Mouse (Mus musculus): ENCODE data around the gene Ttc17.
A peak's percentile ranks its signal among the peaks of the same experiment; 100 is the strongest.

Ttc17 gene

DNA sequence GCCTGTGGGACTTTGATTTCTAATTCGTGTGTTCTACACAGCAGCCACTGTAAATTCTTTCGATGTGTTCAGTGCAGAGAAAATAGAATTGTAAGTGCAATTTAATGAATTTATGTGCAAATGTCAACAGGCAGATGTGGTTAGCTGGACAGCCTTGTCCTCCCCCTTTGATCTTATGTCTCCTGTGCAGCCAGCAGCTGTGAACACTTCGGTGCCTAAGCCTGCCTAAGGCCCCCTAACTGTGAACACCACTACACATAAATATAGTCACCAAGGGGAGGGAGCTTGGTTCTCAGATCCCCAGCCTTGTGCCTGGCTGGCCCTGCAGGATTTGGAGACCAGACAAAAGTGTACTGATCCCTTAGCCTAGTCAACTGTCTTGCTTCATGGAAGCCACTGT, 109.0 kb downstream of the Ttc17 start:
- DNase-seq (ENCODE audit: low read depth, low spot score): no peak

GRCm38 (mm10) chr2:94290483-94290882, 116.0 kb downstream of the Ttc17 start:
- peak; percentile 66 for DNase-seq (ENCODE audit: low read depth, low spot score)

DNA sequence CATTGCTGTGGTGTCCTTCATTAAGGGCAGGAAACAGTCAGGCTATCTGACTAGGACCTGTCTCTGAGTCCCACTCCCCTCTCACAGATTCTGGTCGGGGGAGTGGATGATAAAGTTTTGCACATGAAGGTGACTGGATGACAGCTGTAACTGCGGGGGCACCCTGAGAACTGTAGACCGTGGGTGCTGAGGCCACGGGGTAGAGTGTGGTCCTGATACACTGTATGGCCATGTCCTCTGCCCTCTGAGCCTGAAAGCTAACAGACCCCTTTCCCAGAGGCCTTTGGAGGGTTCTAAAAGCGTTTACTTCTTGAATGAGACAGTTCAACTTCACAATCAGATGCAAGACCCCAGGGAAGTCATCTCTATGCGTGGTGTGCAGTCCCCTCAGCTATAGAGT, 116.8 kb downstream of the Ttc17 start:
- DNase-seq (ENCODE audit: low read depth, low spot score): no peak

- DNase-seq (ENCODE audit: low read depth, low spot score): no peak
Observed at GRCm38 (mm10) chr2:94289169-94289568, 117.3 kb downstream of the Ttc17 start.

DNA sequence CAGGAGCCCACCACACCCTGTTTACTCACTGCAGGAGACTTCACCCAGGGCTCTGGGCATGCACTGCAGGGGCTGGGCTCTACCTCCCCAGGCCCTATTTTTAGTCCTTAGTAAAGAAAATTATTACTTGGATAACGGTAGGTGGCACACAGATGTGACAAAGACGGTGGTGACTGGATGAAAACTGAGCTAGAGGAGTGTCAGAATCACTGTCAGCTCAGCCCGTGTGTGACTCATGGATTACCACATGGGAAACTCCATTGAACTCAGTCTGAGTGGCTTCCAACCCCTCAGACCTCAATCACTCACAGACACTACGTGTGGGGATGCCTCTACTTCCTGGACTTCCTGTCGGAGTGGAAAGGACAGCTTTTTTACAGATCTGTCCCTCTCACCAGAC, 118.4 kb downstream of the Ttc17 start:
- DNase-seq (ENCODE audit: low read depth, low spot score): no peak

DNA sequence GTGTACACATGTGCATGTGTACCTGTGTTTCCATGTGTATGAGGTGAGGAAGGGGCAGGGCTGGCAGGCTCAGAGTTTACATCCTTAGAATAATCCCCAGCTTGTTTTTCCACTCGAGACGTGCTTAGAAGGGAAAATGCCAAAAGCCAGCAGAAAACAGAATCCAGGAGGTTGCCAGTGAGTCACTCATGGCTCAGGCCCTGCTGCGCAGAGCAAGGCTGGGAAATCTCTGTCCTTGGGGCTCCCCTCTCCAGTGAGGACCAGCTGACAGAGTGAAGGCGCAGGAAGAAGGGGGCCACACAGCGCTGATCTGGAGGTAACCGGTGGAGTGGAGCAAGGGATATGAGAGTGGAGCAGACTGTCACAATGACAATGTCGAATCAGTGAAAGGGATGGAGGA, 119.1 kb downstream of the Ttc17 start:
- no peak for DNase-seq (ENCODE audit: low read depth, low spot score)

- DNase-seq (ENCODE audit: low read depth, low spot score): no peak
Observed at GRCm38 (mm10) chr2:94283526-94283925, 123.0 kb downstream of the Ttc17 start.

DNA sequence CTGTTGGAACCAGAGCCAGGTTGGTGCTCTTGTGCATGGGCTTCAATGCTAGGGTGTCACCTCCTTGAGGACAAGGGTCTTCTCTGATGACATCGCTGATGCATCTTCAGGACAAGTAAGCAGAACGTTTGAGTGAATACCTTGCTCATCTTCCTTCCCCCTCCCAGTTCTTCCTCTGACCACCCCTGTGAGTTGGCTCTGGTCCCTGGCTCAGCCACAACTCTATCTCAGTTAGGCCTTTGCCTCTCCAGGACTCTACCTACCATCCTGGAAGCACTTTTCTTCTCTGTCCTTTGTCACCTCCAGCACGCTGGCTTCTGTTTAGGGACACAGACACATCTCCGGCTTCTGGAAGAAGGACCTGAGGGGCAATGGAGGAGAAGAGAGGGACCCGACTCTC, 126.9 kb downstream of the Ttc17 start:
- no peak for DNase-seq (ENCODE audit: low read depth, low spot score)

DNA sequence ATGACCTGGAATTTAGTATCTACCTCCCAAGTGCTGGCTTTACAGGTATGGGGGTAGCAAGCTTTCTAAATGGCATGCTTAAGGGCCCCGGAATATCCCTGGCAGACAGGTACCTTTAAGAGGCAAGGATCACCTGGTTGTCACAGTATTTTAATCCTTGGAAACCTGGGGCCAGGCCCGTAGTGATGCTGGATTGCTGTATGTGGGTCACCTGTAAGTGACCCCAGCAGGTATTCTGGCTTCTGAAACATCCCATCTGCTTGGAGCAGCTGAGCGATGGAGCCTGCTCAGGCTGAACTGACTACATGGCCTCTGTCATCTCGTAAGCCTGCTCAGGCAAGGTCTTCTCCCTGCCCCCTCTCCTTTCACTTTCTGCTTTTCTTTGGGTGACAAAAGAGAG, 130.4 kb downstream of the Ttc17 start:
- DNase-seq (ENCODE audit: low read depth, low spot score): no peak

GRCm38 (mm10) chr2:94275658-94276057, 130.8 kb downstream of the Ttc17 start:
- DNase-seq (ENCODE audit: low read depth, low spot score): no peak

GRCm38 (mm10) chr2:94273154-94274021, 133.1 kb downstream of the Ttc17 start:
- peak; percentile 72 for DNase-seq (ENCODE audit: low read depth, low spot score)

DNA sequence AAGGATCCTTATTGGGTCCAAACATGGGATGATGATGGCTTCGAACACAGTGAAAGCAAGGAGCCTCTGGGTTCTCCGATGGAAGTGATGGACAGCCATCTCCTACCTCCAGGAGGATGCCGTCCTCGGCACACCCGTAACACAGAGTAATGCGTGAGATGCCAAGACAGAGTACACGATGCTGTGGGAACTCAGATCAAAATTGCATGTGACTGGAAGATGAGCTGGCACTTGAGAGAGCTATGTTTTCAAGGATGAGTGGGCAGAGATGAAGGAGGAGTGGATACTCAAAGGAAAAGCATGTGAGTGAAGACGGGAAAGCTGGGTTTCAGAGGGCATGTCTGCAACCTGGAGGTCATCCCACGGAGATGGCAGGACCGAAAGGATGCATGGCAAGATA, 135.3 kb downstream of the Ttc17 start:
- DNase-seq (ENCODE audit: low read depth, low spot score): no peak

DNA sequence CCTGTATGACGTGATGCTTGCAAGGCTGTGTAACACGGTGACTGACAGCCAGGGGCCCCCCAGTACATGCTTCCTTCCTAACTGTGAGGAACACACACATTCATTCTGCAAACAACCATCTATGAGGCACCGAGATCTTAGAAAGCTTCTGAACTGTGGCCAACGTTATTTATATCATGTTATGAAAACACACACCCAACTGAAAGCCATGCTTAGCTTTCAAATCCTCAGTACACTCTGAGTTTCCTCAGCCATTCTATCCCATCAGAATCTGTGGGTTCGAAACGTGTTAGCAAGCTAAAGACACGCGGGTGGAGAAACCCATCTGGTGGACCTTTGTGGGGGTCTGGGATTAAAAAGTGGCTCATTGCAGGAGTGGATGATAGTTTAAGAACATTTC, 137.7 kb downstream of the Ttc17 start:
- DNase-seq (ENCODE audit: low read depth, low spot score): no peak

DNA sequence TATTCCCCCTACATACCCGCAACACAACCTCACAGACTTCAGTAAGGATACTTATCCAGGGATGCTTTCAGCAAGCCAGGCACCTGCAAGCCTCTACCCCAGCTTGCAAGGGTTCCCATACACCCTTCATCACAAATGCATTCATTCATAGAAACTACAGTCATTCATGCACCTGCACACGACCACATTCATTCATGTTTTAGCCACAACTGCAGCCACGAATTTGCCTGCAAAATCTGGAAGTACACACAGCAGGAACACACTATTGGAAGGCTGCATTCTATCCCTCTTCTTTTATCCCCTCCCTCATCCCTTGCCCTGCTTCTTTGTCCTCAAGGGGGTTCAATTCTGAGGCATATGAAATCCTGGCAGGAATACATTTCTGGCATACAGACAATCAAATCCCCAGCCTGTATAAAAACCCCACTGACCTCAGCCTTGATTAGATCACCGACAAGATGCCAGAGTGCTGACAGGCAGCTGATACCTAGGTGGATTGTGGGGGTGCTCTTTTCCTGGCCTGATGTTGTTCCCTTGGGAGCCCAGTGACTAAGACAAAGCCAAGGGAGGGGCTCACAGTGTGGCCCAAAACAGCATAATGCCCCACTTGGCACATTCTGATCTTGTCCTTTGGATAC, 139.2 kb downstream of the Ttc17 start:
- no peak for DNase-seq (ENCODE audit: low read depth, low spot score)

GRCm38 (mm10) chr2:94266381-94267160, 139.9 kb downstream of the Ttc17 start:
- DNase-seq (ENCODE audit: low read depth, low spot score): no peak

GRCm38 (mm10) chr2:94265221-94266191, 141.0 kb downstream of the Ttc17 start:
- DNase-seq (ENCODE audit: low read depth, low spot score): no peak

DNA sequence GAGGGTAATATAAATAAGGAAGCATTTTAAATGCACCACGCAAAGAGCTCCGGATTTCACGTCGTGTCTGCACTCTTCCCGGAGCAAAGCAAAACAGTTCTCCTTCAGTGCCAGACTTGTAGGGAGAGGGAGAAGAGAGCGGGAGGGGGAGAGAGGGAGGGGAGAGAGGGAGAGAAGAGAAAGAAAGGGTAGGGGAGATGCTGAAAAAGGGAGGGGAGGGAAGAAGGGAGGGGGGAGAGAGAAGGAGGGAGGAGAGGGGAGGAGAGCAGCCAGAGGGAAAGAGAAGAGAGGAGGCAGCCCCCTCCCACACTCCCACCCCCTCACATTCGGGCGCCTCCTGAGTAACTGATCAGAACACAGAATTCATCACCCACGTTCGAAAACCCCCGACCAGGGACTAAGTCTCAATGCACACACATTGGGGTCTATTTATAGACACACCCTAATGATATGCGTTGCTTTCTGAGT, 141.8 kb downstream of the Ttc17 start:
- no peak for DNase-seq (ENCODE audit: low read depth, low spot score)

DNA sequence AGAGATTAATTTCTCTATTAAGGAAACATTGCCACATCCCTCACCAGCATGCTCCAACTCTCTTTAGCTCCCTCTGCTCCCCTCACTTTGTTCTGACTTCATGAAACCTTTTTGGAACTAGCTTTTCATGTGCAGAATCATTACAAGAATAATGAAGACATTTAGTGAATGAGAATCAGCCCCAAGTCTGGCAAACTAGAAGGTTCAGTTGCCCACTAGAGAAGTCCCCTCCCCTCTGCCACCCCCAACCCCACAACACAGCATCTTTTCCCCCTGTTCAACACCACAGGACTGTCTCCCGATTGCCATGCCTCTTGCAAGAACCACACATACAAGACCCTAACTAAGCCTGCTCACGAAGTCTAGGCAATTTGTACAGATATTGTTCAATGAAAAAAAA, 142.5 kb downstream of the Ttc17 start:
- DNase-seq (ENCODE audit: low read depth, low spot score): no peak

GRCm38 (mm10) chr2:94263530-94263937, 143.0 kb downstream of the Ttc17 start:
- no peak for DNase-seq (ENCODE audit: low read depth, low spot score)

- DNase-seq (ENCODE audit: low read depth, low spot score): no peak
Observed at GRCm38 (mm10) chr2:94262917-94263529, 143.5 kb downstream of the Ttc17 start.

DNA sequence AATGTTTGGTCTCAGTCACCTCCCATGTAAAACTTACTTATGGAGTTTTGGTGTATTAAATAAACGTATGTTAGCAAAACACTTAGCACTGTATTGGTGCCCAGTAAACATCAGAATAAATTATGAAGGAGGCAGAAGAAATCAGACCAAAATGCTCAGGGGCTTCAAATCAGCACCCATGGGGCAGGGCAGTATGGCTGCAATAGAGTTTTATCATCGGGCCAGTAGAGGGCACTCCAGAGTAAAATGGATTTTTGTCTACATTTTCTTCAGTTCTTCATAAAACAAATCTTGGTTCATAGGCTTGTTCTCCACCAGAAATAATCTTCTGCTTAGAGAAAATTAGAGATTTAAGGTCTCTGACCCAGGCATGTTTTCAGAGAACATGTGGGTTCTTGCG, 152.4 kb downstream of the Ttc17 start:
- DNase-seq (ENCODE audit: low read depth, low spot score): peak; percentile 44
